Mouse (Mus musculus) skeletal muscle tissue, adult 2 months (tissue): ENCODE measurements at regions not wholly inside any gene's neighbourhood (a gene's known extent, or its start where the extent isn't known, plus 50 kb on each side); places are given as distances from the start of the nearest gene placed in this dataset.

Experiments used
- DNase-seq: peaks from one replicate; pipeline ENCODE4 v3.0.0-alpha.2; 2012; ENCODE audit warnings: low read depth, low spot score

DNA sequence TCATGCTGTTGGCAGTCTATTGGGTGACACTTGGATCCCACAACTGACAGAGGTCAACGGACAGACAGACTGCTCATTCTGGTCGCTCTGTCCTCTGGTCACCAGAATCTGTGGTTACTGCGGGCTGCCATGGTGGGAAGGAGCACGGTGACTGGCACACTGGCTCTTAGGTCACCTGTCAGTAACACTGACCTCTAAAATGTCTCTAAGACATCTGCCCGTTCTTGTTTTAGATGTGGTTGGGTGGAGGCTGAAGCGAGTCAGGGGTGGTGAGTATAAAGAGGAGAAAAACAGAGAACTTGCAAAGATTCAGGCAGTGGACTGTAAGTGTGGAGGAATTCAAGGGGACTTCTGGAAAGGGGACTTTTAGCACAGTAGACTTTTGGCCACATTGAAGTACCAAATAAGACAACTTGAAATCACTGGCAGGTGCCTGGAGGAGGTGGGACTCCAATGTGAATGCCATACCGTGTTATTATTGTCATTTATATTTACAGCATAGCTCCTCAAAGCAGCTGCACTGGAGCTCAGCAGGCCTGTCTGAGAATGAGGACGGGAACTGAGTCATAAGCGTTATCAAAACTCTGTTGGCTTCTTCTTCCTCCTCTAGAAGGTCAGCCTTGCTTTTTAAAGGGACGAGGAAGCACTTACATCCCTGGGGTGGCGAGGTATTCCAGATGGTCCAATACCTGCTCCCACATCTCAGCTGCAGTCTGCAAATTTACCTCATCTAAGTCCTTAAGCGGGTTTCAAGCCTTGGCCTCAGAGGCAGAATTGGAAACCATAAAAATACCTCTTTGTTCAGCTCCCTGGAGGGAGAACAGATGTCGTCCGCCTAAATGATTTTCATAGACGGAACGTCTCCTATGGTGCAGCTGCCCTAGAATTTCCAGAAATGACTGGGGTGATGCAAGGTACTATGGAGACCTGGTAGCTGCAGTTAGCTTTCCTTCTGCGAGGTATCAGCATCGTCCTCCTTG is 351.3 kb downstream of the Nuak1 start:
- DNase-seq: no peak

DNA sequence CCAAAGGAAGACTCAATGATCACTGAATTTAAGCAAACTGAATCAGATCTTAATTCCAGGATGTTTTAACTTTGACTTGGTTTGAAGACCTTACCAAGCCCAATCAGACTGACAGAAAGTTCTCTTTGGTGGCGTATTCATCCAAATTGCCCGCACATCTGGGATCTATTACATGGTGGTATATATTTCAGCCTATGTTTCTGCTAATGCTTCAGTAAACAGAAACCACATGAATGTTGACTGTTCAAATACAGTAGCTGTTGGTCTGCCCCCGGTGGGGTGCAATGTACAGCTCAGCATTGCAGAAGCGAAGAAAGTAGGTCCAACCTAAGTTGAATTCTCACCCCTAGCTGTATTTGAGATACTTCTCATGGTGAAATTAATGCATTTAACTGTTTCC is 346.5 kb downstream of the Nuak1 start:
- no peak for DNase-seq

DNA sequence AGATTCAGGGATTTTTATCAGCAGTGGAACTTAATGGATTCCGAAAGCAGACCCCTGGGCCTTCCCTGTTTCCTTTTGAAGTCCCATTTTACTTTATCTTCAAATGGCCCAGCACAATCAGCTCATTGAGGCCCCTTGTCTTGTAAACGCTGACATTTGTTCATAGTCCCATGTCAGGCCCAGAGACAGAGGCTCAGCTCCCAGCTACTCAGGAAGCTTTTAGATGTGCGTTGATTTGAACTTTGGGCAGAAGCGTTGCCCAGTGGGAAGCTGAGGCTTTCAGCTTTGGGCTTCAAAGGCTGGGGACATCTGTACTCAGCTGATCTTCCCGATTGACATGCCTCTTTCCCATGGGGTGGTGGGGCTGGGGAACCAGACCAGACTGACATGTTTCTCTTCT is 343.2 kb downstream of the Nuak1 start:
- no peak for DNase-seq

DNA sequence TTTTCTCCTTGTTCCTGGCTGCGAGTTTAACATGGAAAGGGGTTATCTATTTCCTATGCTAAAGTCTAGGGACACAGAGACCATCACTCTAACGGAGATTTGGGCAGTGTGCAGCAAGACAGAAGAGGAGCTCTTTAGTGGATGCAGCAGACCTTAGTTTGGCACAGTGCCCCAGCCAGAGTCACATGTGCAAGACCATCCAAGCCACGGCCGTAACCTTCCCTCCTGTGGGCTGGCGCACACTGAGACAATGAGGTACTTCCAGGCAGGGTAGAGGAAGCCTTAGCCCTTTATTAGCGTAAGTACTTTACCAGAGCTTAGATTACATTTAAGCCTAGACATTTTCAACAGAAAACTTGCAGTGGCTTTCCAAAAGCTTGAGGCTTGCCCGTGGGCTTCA is 336.4 kb downstream of the Nuak1 start:
- DNase-seq: peak; percentile 50

- no peak for DNase-seq
Measured at GRCm38 (mm10) chr10:84104556-84104955, 335.8 kb downstream of the Nuak1 start.

DNA sequence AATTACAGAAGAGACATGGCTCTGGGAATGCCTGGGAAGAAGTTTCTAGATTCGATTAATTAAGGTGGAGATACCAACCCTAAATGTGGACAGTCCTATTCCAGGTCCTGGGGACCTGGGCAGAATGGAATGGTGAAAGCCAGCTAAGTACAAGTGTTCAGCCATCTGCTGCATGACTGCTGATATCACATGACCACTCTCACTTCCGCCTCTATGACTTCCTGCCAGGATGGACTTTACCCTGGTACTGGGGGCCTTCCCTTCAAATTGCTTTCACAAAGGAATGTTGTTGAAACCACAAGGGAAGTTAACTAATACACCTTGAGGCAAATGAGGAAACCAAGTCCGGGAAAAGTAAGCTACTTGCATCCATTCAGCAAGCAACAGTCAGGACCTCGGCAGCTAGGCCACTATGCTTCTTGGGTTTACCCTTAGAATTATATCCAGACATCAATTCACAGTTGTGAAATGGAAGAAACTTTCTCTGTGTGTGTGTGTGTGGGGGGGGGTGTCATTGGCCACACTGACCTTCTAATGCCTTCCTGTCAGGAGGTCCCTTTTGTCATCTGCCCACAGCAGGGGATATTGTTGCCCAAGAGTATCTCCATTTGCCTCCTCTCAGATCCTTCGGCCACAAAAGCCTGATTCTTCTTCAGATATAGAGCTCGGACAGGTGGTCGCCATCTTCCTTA is 330.6 kb downstream of the Nuak1 start:
- no peak for DNase-seq

DNA sequence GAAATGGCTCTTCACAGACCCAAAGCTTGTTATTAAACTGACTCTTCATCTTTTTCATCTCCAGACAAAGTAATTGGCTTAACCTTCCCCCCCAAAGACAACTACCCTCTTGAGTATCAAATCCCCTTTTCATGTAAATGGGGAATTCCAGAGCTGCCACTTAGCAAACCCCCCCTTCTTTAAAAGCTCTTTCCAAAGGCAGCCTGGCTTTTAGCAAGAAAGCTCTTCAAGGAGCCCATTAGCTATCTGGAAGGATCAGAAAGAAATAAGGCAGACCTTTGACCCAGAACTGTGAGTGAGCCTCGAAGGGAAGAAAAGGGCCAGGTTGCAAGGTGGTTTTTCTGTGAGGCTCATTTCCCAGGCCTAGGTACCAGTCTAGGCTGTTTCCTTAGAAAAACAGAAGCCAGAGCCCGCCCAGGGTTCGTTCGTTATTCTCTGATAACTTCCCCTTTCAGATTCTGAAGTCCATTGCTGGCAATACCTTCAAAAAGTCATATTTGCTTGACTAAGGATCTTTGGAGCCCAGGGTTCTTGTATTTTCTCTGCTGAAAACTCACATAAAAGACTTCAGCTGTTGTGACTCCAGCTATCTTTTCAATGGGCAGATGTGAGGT is 329.9 kb downstream of the Nuak1 start:
- DNase-seq: no peak

DNA sequence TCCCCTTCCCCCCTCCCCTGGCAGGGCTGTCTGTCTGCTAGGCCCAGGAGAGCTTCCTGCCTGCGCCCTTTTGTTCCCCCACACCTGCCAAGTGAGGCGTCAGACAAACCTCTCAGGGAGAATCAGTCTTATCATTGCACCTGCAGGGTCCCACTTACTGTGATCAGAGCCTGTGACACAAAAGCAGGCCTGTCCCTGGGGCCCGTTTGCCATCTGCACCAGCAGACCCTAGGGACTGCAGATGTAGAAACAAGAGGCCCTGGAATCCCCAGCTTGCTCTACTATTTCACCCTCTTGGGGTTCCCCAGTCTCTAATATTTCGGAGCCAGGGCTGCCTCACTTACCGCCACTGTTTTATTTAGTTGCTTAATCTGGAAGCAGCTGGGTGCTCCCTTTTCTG is 328.9 kb downstream of the Nuak1 start:
- DNase-seq: no peak

GRCm38 (mm10) chr10:84111909-84112308 is 328.5 kb downstream of the Nuak1 start:
- no peak for DNase-seq

GRCm38 (mm10) chr10:84119952-84120550 is 320.3 kb downstream of the Nuak1 start:
- no peak for DNase-seq

DNA sequence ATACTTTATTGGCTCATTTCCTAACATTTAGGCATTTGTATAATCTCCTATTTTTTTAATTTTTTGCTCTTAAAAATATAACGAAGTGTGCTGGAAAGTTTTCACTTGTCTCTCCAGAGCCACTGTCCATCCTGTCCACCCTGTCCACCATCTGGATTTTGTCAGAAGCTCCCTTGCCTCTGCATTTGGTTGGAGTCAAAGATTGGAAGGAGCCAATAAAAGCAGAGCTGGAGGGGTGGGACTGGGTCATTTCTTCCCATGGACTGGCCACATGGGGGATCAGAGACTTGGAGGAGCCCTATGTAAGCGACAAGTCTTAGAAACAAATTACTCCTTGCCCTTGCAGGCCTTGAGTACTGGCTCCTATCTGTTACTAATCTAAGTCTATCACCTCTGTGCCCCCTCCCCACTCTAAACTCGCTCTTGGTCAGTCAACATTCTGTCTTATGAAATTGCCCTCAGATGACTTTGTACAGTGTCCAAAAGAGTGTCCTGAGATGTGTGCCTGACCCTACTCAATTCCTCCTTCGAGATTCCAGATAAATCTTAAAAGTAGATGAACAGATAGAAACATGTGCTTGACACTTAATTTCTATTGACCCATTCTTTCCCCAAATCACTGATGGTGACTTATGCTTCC is 303.3 kb downstream of the Nuak1 start:
- no peak for DNase-seq

DNA sequence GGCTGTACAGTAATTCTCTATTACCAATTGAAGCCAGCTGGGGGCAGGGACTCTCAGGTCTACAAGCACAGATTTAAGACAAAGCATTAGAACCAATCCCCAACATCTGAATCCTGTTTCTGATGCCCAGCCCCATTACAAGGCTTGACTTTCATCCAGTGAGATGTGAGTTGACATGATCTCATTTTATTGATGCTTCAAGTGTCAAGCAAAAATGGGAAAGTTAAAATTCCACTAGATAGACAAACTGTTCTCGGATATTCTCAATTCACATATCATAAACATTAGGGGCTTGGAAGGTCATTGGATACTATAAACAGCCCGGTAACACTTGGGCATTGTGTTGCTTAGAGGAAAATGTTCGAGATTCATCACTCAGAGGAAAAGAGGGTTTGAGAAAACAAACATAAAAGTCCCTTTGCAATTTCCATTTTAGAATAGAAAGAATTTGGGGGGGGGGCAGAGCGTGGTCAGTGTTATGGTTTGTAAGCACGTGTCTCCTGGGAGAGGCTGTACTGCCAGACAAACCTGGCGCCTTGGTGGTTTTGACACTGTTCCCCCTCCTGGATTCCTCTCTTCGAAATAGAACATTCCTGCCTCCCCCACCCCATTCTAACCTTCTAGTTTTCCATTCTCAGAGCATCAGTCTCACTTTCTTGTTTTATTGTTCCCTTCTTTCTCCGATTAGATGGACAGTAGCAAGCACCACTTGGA is 297.5 kb downstream of the Nuak1 start:
- no peak for DNase-seq

DNA sequence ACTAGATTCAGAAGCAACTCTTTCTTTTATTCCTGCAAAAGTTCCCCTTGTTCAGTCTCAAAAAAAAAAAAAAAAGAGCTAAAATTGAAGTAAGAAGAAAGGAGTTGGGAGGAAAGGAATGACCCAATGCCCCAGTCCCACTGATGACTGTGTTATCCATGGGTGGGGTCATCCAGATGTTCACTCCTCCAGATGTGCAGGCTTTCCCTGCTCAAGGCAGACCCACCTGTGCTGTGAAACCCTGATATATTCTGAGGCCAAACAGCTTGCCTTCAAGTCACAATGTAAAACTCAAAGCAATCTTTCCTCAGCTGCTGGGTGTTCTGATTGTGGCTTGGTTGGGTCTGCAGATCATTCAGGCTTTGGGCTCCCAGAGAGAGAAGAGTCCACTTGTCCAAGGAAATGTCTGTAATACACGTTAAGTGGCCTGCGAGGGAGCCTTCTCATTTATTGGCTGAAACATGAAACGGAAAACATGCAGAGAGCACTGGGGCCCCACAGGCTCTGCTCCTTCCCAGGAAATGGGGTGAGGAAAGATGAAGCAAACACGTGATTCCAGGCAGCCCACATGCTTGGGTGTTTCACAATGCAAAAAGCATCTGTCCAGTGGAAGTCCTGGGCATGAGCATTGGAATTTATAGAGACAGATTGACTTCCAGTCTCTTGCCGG is 296.6 kb downstream of the Nuak1 start:
- peak; percentile 59 for DNase-seq

DNA sequence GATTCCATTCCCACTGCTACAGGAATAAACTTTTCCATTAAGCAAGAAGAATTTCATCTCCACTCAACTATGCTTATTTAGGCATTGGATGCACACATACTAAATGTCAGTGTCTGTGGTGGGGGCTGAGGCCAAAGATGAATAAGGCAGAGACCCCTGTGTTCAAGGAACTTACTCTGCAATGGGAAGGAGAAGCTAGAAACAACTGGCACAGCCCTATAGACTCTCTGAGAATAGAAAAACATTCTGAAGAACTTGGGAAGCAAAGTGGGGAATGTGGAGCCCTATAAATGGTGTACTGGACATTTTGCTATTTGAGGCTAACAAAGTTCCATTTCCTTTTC is 296.1 kb downstream of the Nuak1 start:
- DNase-seq: no peak

GRCm38 (mm10) chr10:84147305-84147984 is 293.0 kb downstream of the Nuak1 start:
- no peak for DNase-seq

- peak; percentile 25 for DNase-seq
Measured at GRCm38 (mm10) chr10:84163752-84164151, 276.6 kb downstream of the Nuak1 start.

DNA sequence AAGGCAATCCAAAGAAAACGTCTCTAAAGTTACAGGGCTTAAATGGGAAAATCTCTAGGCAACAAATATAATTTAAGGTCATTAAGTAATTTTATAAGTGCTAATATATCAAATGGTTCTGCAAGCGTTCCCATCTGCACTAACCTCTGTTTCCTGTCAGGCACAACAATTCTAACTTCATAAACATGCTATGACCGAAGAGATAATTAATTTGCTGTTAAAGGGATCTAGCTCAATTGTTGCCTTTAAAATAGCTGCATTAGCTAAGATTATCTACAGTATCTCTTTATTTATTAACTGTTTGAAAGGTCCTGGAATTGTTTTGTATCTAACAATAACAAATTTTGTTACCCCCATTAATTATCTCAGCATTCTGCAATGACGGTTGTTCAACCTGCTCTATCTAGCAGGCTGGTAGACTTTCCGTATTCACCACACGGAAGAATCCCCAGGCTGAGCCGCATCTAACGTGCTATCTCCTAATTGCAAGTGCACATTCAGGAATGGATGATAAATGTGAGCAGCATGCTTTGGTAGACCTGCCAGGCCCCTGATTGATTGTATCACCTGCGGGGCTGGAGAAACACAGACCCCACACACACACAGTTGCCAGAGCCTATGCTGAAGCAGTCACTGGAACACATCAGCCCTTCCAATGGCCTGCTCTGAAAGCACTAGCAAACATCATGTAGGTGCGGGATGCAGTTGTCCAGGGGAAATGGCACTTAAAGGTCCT is 274.4 kb downstream of the Nuak1 start:
- no peak for DNase-seq

- no peak for DNase-seq
Measured at GRCm38 (mm10) chr10:84166568-84166905, 273.9 kb downstream of the Nuak1 start.

- peak; percentile 91 for DNase-seq
Measured at GRCm38 (mm10) chr10:84172828-84173321, 267.5 kb downstream of the Nuak1 start.
